In genomic region chr5:73584011-73584410, GRCm38 (mm10) we compare ENCODE assay signal across 4 mouse cellular contexts. TPM values are rescaled to one million over a fixed set of nuclear protein-coding genes. Genes with fewer than 3 reads are reported as not detected.
"Had no signal": no experiment of that assay in that cellular context is flagged by ENCODE, and none has a peak within 500 bp of the region (broad histone marks: within the 10 kb centered on the region; RNA-seq: fewer than 3 reads in every experiment).

No protein-coding gene starts in this region.

RNA-seq across cellular contexts. Expression of gene Lrrc66, which starts 48.3 kb away (rescaled TPM):
- total RNA-seq: neutrophil, adult 5-6 weeks had no signal
- polyA plus RNA-seq: neural tube, embryonic 13.5 days; neural tube, embryonic 14.5 days; spleen, adult 2 months had no signal
